Mouse (Mus musculus) G1E (cell line): Measurements from ENCODE around the gene Pdcd11.

ENCODE experiments used
- CTCF ChIP-seq: IDR thresholded peaks from 2 replicates; pipeline ENCODE4 v1.5.1; 2012; ENCODE audit warnings: low read depth, low read length, inconsistent platforms, mixed read lengths
- TAL1 ChIP-seq: conservative IDR thresholded peaks from 2 replicates; pipeline ENCODE4 v1.6.1; 2012; ENCODE audit warnings: low read depth, low read length, inconsistent platforms, mixed read lengths

GRCm38 (mm10) chr19:47130551-47131125 is 40.1 kb downstream of the Pdcd11 start:
- no peak for TF ChIP-seq CTCF
- no peak for TF ChIP-seq TAL1
